Mouse (Mus musculus): ENCODE results near the gene Itm2c. TPM values are rescaled to one million over a fixed set of nuclear protein-coding genes. Genes with fewer than 3 reads are reported as not detected.

Gene Itm2c
- polyA plus RNA-seq, 1 experiment, result 69.6 TPM

DNA sequence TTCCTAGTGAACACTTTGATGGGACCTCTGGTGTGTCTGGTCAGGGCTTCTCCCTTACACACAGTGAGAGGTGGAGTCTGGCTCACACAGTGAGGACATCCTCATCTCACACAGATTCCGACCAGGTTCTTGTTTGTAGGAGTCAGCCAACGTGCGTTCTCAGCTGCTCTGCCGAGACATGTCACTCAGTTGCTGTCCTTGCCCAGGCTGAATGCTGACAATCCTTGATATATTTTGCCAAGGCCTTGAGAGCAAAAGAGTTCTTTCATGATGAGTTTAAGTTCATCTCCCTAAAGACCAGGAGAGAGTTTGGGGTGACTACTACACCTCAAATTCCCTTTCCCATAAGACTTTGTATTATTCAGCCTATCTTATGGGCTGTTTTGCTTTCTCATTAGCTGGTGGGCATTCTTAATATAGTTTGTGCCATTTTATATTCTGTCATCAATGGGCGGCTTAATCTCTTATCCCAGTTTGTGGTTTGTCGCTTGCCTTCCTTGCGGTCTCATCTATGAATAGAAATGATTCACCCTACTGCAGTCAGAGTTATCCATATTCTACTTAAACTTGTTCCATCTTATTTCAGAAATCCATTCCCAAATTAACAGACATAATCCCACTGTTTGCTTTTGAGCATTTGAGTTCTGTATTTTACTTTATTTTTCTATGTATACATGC lies 19.1 kb downstream of the Itm2c start:
- no peak for TF ChIP-seq CTCF (IDR thresholded peaks at IDR 0.05; ENCODE audit: control insufficient read depth, insufficient read depth, insufficient replicate concordance, low read depth, low read length)
- TF ChIP-seq POLR2A (IDR thresholded peaks at IDR 0.05; ENCODE audit: control insufficient read depth, low read depth, low read length), result no peak
- Histone ChIP-seq H3K4me3 (ENCODE audit: control insufficient read depth, low read depth, low read length) (no peak overlapping the region), H3K4me1 (ENCODE audit: control insufficient read depth, insufficient read depth, low read length) (peaks cover 4% of the 10 kb centered on the region), H3K27ac (ENCODE audit: control insufficient read depth, insufficient read depth, low read depth, low read length) (no peak overlapping the region), H3K27me3 (ENCODE audit: control insufficient read depth, insufficient read depth, low read length) (no peaks in the 10 kb centered on the region), H3K36me3 (ENCODE audit: control insufficient read depth, insufficient read depth, low read length) (no peaks in the 10 kb centered on the region)

GRCm38 (mm10) chr1:85915890-85916289 lies 21.8 kb downstream of the Itm2c start:
- H3K27ac ChIP-seq (ENCODE audit: control insufficient read depth, insufficient read depth, low read depth, low read length), result no peak overlapping the region
- no peak overlapping the region for H3K4me3 ChIP-seq (ENCODE audit: control insufficient read depth, low read depth, low read length)
- TF ChIP-seq CTCF (IDR thresholded peaks at IDR 0.05; ENCODE audit: control insufficient read depth, insufficient read depth, insufficient replicate concordance, low read depth, low read length) (no peak), POLR2A (IDR thresholded peaks at IDR 0.05; ENCODE audit: control insufficient read depth, low read depth, low read length) (no peak)
- H3K4me1 ChIP-seq (ENCODE audit: control insufficient read depth, insufficient read depth, low read length), result peaks cover 4% of the 10 kb centered on the region
- no peaks in the 10 kb centered on the region for H3K27me3 ChIP-seq (ENCODE audit: control insufficient read depth, insufficient read depth, low read length)
- no peaks in the 10 kb centered on the region for H3K36me3 ChIP-seq (ENCODE audit: control insufficient read depth, insufficient read depth, low read length)

- peaks cover 4% of the 10 kb centered on the region for H3K4me1 ChIP-seq (ENCODE audit: control insufficient read depth, insufficient read depth, low read length)
- H3K4me3 ChIP-seq (ENCODE audit: control insufficient read depth, low read depth, low read length), result no peak overlapping the region
- H3K27me3 ChIP-seq (ENCODE audit: control insufficient read depth, insufficient read depth, low read length), result no peaks in the 10 kb centered on the region
- H3K36me3 ChIP-seq (ENCODE audit: control insufficient read depth, insufficient read depth, low read length), result no peaks in the 10 kb centered on the region
- TF ChIP-seq POLR2A (IDR thresholded peaks at IDR 0.05; ENCODE audit: control insufficient read depth, low read depth, low read length), result no peak
- TF ChIP-seq CTCF (IDR thresholded peaks at IDR 0.05; ENCODE audit: control insufficient read depth, insufficient read depth, insufficient replicate concordance, low read depth, low read length), result no peak
- no peak overlapping the region for H3K27ac ChIP-seq (ENCODE audit: control insufficient read depth, insufficient read depth, low read depth, low read length)
These were observed 22.9 kb downstream of the Itm2c start for GRCm38 (mm10) chr1:85916830-85917450.

DNA sequence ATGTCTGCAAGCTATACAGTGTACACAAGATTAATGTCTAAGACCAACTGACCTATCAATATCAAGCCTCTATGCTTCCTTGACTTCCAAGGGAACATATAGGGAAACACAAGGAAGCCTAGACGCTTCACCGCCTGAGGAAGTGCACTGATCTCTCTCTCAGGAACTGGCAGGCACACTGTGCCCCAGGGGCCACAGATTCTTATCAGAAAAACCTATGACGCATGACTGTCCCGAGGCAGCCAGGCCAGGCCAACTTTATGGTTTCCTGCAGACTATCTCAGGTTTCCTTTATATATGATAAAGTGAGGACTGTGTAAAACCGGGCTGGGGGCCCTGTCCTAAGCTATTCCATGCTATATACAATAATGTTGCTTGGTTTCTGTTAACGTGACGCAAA lies 25.5 kb downstream of the Itm2c start:
- H3K36me3 ChIP-seq (ENCODE audit: control insufficient read depth, insufficient read depth, low read length), result no peaks in the 10 kb centered on the region
- no peaks in the 10 kb centered on the region for H3K27me3 ChIP-seq (ENCODE audit: control insufficient read depth, insufficient read depth, low read length)
- H3K4me1 ChIP-seq (ENCODE audit: control insufficient read depth, insufficient read depth, low read length), result peaks cover 5% of the 10 kb centered on the region
- H3K4me3 ChIP-seq (ENCODE audit: control insufficient read depth, low read depth, low read length), result no peak overlapping the region
- TF ChIP-seq CTCF (IDR thresholded peaks at IDR 0.05; ENCODE audit: control insufficient read depth, insufficient read depth, insufficient replicate concordance, low read depth, low read length), result no peak
- TF ChIP-seq POLR2A (IDR thresholded peaks at IDR 0.05; ENCODE audit: control insufficient read depth, low read depth, low read length), result no peak
- no peak overlapping the region for H3K27ac ChIP-seq (ENCODE audit: control insufficient read depth, insufficient read depth, low read depth, low read length)

DNA sequence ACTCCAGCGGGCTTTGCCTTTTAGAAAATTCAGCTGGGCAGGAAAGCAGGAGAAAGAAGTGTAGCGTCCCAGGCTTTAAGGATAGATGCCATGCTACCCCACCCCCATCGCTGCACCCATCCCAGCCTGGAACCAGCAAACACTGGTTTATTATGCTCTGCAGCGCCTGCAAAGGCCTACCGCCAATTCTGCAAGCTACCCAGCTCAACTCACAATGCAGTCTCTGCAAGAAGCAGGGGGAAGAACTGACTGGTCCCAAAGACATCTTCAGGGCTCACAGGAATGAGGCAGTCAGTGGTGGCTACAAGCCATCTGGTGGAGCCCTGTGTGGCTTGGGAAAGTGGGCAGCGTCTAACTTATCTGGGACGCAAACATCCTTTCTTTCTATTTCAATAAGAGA lies 27.6 kb downstream of the Itm2c start:
- H3K4me3 ChIP-seq (ENCODE audit: control insufficient read depth, low read depth, low read length), result no peak overlapping the region
- no peaks in the 10 kb centered on the region for H3K27me3 ChIP-seq (ENCODE audit: control insufficient read depth, insufficient read depth, low read length)
- no peaks in the 10 kb centered on the region for H3K36me3 ChIP-seq (ENCODE audit: control insufficient read depth, insufficient read depth, low read length)
- peaks cover 4% of the 10 kb centered on the region for H3K4me1 ChIP-seq (ENCODE audit: control insufficient read depth, insufficient read depth, low read length)
- TF ChIP-seq POLR2A (IDR thresholded peaks at IDR 0.05; ENCODE audit: control insufficient read depth, low read depth, low read length) (no peak), CTCF (IDR thresholded peaks at IDR 0.05; ENCODE audit: control insufficient read depth, insufficient read depth, insufficient replicate concordance, low read depth, low read length) (no peak)
- H3K27ac ChIP-seq (ENCODE audit: control insufficient read depth, insufficient read depth, low read depth, low read length), result no peak overlapping the region

- no peaks in the 10 kb centered on the region for H3K36me3 ChIP-seq (ENCODE audit: control insufficient read depth, insufficient read depth, low read length)
- no peak overlapping the region for H3K4me3 ChIP-seq (ENCODE audit: control insufficient read depth, low read depth, low read length)
- H3K4me1 ChIP-seq (ENCODE audit: control insufficient read depth, insufficient read depth, low read length), result peaks cover 2% of the 10 kb centered on the region; the same call in 1 of the 2 replicates
- no peaks in the 10 kb centered on the region for H3K27me3 ChIP-seq (ENCODE audit: control insufficient read depth, insufficient read depth, low read length)
- no peak for TF ChIP-seq CTCF (IDR thresholded peaks at IDR 0.05; ENCODE audit: control insufficient read depth, insufficient read depth, insufficient replicate concordance, low read depth, low read length)
- TF ChIP-seq POLR2A (IDR thresholded peaks at IDR 0.05; ENCODE audit: control insufficient read depth, low read depth, low read length), result no peak
- no peak overlapping the region for H3K27ac ChIP-seq (ENCODE audit: control insufficient read depth, insufficient read depth, low read depth, low read length)
These were observed 28.2 kb downstream of the Itm2c start for GRCm38 (mm10) chr1:85922127-85922864.

DNA sequence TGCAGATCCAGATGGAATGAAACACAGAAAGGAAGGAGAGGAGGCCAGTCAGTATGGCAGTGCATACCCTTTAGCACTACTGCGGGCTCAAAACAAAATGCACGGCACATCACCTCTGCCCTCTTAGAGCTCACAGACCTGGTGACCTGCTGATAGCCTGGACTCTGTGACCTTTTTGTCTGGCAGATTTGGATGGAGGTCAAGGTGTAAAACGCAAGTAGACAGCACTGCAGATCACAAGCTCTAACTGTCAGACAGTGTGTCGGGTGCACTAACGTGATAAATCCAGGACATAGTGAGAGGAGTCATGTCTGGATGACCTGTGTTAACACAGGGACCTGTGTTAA lies 28.8 kb downstream of the Itm2c start:
- Histone ChIP-seq H3K36me3 (ENCODE audit: control insufficient read depth, insufficient read depth, low read length) (no peaks in the 10 kb centered on the region), H3K4me1 (ENCODE audit: control insufficient read depth, insufficient read depth, low read length) (0 out of 2 replicates have a peak, but pooled peaks cover 2% of the 10 kb centered on the region), H3K27me3 (ENCODE audit: control insufficient read depth, insufficient read depth, low read length) (no peaks in the 10 kb centered on the region), H3K27ac (ENCODE audit: control insufficient read depth, insufficient read depth, low read depth, low read length) (no peak overlapping the region), H3K4me3 (ENCODE audit: control insufficient read depth, low read depth, low read length) (no peak overlapping the region)
- TF ChIP-seq CTCF (IDR thresholded peaks at IDR 0.05; ENCODE audit: control insufficient read depth, insufficient read depth, insufficient replicate concordance, low read depth, low read length), result no peak
- TF ChIP-seq POLR2A (IDR thresholded peaks at IDR 0.05; ENCODE audit: control insufficient read depth, low read depth, low read length), result no peak

All from testis, adult 2 months (tissue).